Mouse (Mus musculus) forebrain, embryonic 16.5 days (tissue): ENCODE measurements around the gene Vti1a. TPM values are rescaled to one million over a fixed set of nuclear protein-coding genes. Genes with fewer than 3 reads are reported as not detected.

Experiments
- ATAC-seq: fragments of 200-750 bp; cut with Nextera tagmentation; 2 replicates; pipeline ENCODE4 v1.8.0; 2017; ENCODE audit warnings: mild to moderate bottlenecking, moderate library complexity
- H3K27ac ChIP-seq: fragments of 300-500 bp; sonication (generic); 2 replicates; pipeline ENCODE4 v1.5.1; 2014; ENCODE audit warnings: low read length, control low read depth
- H3K27me3 ChIP-seq: fragments of 300-500 bp; sonication (generic); replicated peaks from 2 replicates; pipeline ENCODE4 v1.6.1; 2014; ENCODE audit warnings: low read length; ENCODE audit not compliant: control insufficient read depth, insufficient read depth
- H3K36me3 ChIP-seq: fragments of 300-500 bp; sonication (generic); 2 replicates; pipeline ENCODE4 v1.6.1; 2014; ENCODE audit not compliant: control insufficient read depth, insufficient read depth
- H3K4me1 ChIP-seq: fragments of 300-500 bp; sonication (generic); replicated peaks from 2 replicates; pipeline ENCODE4 v1.6.1; 2014; ENCODE audit warnings: low read length; ENCODE audit not compliant: control insufficient read depth, insufficient read depth
- H3K4me2 ChIP-seq: fragments of 300-500 bp; sonication (generic); 2 replicates; pipeline ENCODE4 v1.6.1; 2014; ENCODE audit warnings: mild to moderate bottlenecking, low read length, control low read depth
- H3K4me3 ChIP-seq: fragments of 300-500 bp; sonication (generic); replicated peaks from 2 replicates; pipeline ENCODE4 v1.5.1; 2014; ENCODE audit warnings: mild to moderate bottlenecking, low read length, control low read depth
- H3K9ac ChIP-seq: fragments of 300-500 bp; sonication (generic); replicated peaks from 2 replicates; pipeline ENCODE4 v1.6.1; 2014; ENCODE audit warnings: low read depth, low read length, control low read depth
- H3K9me3 ChIP-seq: fragments of 300-500 bp; sonication (generic); 2 replicates; pipeline ENCODE4 v1.6.1; 2016; ENCODE audit warnings: low read length; ENCODE audit not compliant: control insufficient read depth
- WGBS: fragments of 180-500 bp; shearing (Covaris S2); extraction: QIAGEN DNeasy Blood & Tissue Kit; methylation state at CpG from one replicate; pipeline ENCODE4 v1.1.7; 2014; 5-methylcytosine and 5-hydroxymethylcytosine counted together
- polyA plus RNA-seq: library from polyadenylated mRNA; unstranded; fragments of >200 nt; fragmentation: Nextera tagmentation; extraction: Ambion mirVana; gene quantifications from 2 replicates; pipeline ENCODE4 v1.2.1, GENCODE M21; 2015

Gene Vti1a
- polyA plus RNA-seq, 1 experiment from 2014 or later, result 34.4 TPM

DNA sequence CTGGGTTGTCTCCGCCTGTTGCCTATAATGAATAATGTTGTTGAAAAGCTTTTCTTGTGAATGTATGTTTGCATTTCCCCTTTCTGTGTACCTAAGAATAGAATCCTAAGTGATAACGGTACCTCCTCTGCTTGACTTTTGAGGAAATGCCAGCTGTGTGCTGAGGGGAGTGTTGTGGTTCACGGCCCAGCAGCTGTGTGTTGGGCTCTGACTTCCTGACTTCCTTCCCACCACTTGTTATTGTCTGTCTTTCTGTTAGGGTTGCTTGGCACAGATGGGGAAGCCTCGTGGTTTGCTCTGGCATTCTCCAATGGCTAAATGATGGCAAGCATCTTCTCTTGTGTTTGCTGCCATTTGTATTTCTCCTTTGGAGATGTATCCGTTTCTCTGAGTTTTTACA is 228.4 kb downstream of the Vti1a start:
- Histone ChIP-seq H3K4me3 (no peak overlapping the region), H3K9ac (no peak overlapping the region), H3K4me1 (peaks cover 5% of the 10 kb centered on the region), H3K27ac (no peak overlapping the region), H3K4me2 (no peak overlapping the region), H3K36me3 (no peaks in the 10 kb centered on the region), H3K9me3 (no peaks in the 10 kb centered on the region), H3K27me3 (peaks cover 3% of the 10 kb centered on the region; the same call in 1 of the 2 replicates)
- ATAC-seq, result no peak
- WGBS, result 72% methylated on average over 5 of the region's 5 CpGs

DNA sequence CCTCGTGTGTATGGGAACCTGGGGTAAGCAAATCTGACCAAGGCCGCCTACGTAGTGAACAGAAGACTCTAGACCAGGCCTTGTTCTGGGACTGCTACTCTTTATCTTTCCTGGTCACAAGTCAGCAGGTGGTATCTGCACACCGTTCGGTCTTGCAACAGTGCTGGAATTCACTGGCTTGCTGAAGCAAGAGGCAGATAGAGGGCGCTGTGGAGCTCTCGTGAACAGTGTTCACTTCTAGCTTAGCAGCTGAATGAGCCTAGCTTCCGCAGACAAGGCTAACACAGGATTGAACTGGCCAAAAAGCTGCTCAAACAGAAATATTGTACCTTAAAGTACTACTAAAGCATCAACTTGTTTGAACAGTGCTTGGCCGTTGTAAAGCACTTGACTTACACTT is 229.4 kb downstream of the Vti1a start:
- 20% methylated on average over 9 of the region's 9 CpGs for WGBS
- H3K36me3 ChIP-seq, result no peaks in the 10 kb centered on the region
- ATAC-seq, result peak; percentile 58; the same call in 1 of the 2 replicates
- no peak overlapping the region for H3K9ac ChIP-seq
- H3K4me3 ChIP-seq, result no peak overlapping the region
- peaks cover 5% of the 10 kb centered on the region for H3K4me1 ChIP-seq
- H3K9me3 ChIP-seq, result no peaks in the 10 kb centered on the region
- H3K27ac ChIP-seq, result no peak overlapping the region
- peaks cover 3% of the 10 kb centered on the region for H3K27me3 ChIP-seq
- H3K4me2 ChIP-seq, result no peak overlapping the region

DNA sequence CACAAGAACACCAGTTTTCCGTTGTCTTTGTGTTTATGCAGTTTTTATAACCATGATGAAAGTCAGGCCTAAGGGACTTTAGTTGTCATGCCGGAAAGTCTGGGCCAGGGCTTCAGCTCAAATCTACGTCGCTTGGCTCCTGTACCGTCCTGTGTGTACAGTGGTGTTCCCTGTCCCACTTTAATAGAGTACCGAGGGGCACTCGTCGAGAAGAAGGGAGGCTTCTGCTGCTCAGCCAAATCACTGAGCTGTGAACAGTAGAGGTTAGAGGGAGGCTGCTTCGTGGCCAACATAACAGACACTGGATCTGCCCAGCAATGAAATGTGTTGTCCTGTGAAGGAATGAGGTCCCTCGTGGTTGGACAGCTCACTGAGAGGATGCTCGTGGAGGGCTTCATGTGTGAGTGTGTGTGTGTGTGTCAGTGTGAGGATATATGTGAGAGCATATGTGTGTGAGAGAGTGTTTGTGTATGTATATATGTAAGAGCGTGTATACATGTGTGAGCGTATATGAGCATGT is 230.0 kb downstream of the Vti1a start:
- H3K4me2 ChIP-seq, result no peak overlapping the region
- ATAC-seq, result no peak
- peaks cover 3% of the 10 kb centered on the region for H3K27me3 ChIP-seq
- H3K36me3 ChIP-seq, result no peaks in the 10 kb centered on the region
- no peak overlapping the region for H3K27ac ChIP-seq
- peaks cover 5% of the 10 kb centered on the region for H3K4me1 ChIP-seq
- H3K4me3 ChIP-seq, result no peak overlapping the region
- no peak overlapping the region for H3K9ac ChIP-seq
- H3K9me3 ChIP-seq, result no peaks in the 10 kb centered on the region
- WGBS, result 83% methylated on average over 13 of the region's 13 CpGs

DNA sequence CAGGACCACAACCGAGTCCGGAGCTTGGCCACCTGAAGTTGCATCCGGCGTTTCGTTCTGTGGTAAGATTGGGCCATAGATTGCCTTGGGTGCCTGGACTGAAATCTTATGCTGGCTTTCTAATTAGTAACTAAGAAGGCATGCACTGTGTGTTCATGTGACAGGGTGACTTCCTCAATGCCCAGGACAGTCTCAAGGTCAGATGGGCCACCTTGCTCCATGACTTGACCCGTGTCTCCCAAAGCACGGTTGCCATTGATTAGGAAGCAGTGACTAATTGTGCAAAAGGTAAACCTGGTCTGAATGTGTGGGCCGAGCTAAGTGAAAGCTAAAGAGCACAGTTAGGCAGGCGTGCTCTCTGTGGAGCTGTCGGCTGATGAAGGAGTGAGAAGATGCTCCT is 232.1 kb downstream of the Vti1a start:
- H3K9me3 ChIP-seq, result no peaks in the 10 kb centered on the region
- peaks cover 1% of the 10 kb centered on the region for H3K4me1 ChIP-seq
- no peak overlapping the region for H3K9ac ChIP-seq
- 93% methylated on average over 10 of the region's 10 CpGs for WGBS
- H3K27ac ChIP-seq, result no peak overlapping the region
- no peaks in the 10 kb centered on the region for H3K36me3 ChIP-seq
- no peak for ATAC-seq
- H3K27me3 ChIP-seq, result no peaks in the 10 kb centered on the region; the same call in none of the 2 replicates
- no peak overlapping the region for H3K4me3 ChIP-seq
- no peak overlapping the region for H3K4me2 ChIP-seq

DNA sequence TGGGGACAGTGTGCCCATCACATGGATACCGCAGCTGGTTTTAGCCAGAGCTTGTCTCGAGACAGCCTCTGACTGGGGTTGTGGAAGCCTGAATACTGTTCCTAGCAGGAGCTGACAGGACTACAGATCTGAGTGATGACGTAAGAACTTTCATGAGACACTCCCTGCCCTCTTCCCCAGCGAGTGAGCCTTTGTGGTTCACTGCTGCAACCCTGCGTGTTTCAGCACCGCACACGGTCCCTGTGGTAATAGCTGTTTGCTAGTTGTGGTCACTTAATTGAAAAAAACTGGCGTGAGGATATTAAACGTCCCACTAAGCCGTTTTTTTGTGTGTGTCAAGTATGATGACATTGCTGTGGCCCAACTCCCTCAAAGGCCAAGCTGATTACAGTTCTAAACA is 232.6 kb downstream of the Vti1a start:
- H3K4me3 ChIP-seq, result no peak overlapping the region
- no peak for ATAC-seq
- H3K4me2 ChIP-seq, result no peak overlapping the region
- H3K4me1 ChIP-seq, result no peaks in the 10 kb centered on the region
- H3K9me3 ChIP-seq, result no peaks in the 10 kb centered on the region
- H3K9ac ChIP-seq, result no peak overlapping the region
- H3K27ac ChIP-seq, result no peak overlapping the region
- no peaks in the 10 kb centered on the region; the same call in none of the 2 replicates for H3K27me3 ChIP-seq
- no peaks in the 10 kb centered on the region for H3K36me3 ChIP-seq
- 77% methylated on average over 10 of the region's 10 CpGs for WGBS

DNA sequence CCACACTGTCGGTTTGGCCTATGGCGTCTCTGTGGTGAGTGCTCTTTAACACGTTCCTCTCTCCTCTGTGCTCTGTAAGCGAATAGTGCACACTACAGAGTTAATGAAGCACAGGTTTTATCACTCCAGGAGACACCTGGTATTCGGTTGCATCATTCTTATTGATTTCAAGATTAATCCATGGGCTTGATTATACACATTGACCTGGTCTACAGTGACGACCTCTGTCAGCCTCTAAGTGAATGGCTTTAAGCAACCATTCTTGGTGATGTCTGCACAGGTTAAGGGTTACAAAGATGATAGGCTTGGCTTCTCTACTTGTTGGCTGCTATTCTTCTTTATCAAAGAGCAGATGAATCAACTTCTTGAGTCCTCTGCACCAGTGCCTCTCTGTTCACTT is 234.1 kb downstream of the Vti1a start:
- Histone ChIP-seq H3K4me1 (no peaks in the 10 kb centered on the region; the same call in 1 of the 2 replicates), H3K9ac (no peak overlapping the region), H3K9me3 (no peaks in the 10 kb centered on the region), H3K27me3 (no peaks in the 10 kb centered on the region; the same call in none of the 2 replicates), H3K36me3 (no peaks in the 10 kb centered on the region), H3K4me3 (no peak overlapping the region), H3K27ac (no peak overlapping the region), H3K4me2 (no peak overlapping the region)
- WGBS, result 83% methylated on average over 6 of the region's 6 CpGs
- ATAC-seq, result no peak

DNA sequence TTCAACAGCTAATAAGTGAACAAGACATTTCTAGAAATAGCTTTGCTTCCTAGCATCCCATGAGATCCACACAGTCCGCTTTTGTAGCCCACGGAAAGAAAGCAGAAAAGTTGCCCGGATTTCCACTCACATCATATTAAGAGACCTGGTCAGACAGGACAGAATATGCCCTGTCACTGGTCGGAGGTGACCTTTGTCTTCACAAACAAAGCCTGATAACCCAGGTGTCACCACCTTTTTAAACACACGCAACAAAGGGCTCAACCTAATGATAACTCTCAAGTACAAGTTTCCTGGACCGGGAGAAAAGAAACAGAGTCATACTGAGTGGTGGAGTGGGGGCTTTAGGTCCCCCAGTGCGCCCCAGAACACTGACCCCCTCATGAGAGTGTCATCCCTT is 236.2 kb downstream of the Vti1a start:
- no peak for ATAC-seq
- Histone ChIP-seq H3K36me3 (no peaks in the 10 kb centered on the region), H3K9me3 (no peaks in the 10 kb centered on the region), H3K4me3 (no peak overlapping the region), H3K27ac (no peak overlapping the region), H3K9ac (no peak overlapping the region), H3K4me1 (peaks cover 11% of the 10 kb centered on the region), H3K4me2 (no peak overlapping the region), H3K27me3 (no peaks in the 10 kb centered on the region; the same call in none of the 2 replicates)
- WGBS, result 75% methylated on average over 7 of the region's 7 CpGs

DNA sequence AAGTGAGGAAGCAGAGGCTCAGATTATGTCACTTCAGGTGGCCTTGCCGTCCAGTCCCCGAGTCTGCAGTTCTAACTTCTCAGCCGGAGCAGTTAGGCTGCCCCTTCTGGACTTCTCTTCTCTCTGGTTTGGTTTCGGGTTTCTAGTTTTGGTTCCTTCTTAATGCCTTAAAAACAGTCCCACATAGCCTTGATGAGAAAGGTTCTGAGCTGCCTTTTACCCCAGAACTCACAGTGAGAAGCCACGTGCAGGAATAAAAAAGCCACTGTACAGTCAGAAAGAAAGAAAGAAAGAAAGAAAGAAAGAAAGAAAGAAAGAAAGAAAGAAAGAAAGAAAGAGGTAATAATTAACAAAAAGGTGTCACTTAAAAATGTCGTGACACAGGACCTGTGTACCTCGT is 236.8 kb downstream of the Vti1a start:
- H3K4me1 ChIP-seq, result peaks cover 11% of the 10 kb centered on the region
- no peaks in the 10 kb centered on the region; the same call in 1 of the 2 replicates for H3K27me3 ChIP-seq
- H3K36me3 ChIP-seq, result no peaks in the 10 kb centered on the region
- H3K27ac ChIP-seq, result no peak overlapping the region
- WGBS, result 73% methylated on average over 7 of the region's 7 CpGs
- no peak for ATAC-seq
- H3K4me2 ChIP-seq, result no peak overlapping the region
- H3K9me3 ChIP-seq, result no peaks in the 10 kb centered on the region
- no peak overlapping the region for H3K9ac ChIP-seq
- no peak overlapping the region for H3K4me3 ChIP-seq

DNA sequence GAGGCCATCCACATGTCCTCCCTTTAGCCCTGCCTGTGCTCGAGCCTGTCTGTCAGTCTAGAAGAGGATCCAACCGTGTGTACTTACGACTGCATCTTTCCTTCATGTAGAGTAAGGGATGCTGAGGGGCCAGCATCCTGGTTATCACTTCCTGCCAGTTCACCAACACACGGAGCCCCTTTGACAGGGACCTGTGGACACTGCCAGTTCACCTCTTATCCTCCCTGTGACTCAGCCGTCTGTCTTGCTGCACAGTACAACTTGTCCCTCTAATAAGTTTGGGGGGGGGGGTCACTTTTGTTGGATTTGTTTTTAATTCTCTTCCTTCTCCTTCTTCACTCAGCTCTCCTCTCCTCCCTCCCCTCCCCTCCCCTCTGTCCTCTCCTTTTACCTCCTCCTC is 238.2 kb downstream of the Vti1a start:
- ATAC-seq, result no peak
- WGBS, result 63% methylated on average over 5 of the region's 5 CpGs
- no peaks in the 10 kb centered on the region for H3K9me3 ChIP-seq
- no peaks in the 10 kb centered on the region; the same call in 1 of the 2 replicates for H3K27me3 ChIP-seq
- H3K9ac ChIP-seq, result no peak overlapping the region
- H3K36me3 ChIP-seq, result no peaks in the 10 kb centered on the region
- no peak overlapping the region for H3K4me2 ChIP-seq
- peaks cover 11% of the 10 kb centered on the region for H3K4me1 ChIP-seq
- no peak overlapping the region for H3K4me3 ChIP-seq
- H3K27ac ChIP-seq, result no peak overlapping the region

DNA sequence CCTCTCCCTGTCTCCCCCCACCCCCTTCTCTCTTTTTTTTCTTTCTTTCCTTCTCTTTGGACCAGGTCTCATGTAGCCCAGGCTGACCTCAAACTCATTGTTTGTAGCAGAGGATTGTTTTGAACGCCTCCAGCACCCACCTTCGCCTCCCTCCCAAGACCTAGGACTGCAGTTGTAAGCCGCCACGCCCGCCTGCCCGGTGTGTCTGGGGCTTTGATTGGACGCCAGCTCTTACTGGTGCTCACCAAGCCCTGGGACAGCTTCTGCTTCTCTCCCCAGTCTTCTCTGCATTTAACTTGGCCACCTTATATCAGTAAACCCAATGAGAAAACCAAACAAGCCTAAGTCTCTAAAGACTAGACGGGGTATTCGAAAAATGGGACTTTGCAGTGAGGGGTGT is 238.6 kb downstream of the Vti1a start:
- Histone ChIP-seq H3K27me3 (no peaks in the 10 kb centered on the region; the same call in 1 of the 2 replicates), H3K27ac (no peak overlapping the region), H3K4me1 (peaks cover 11% of the 10 kb centered on the region), H3K9me3 (no peaks in the 10 kb centered on the region), H3K4me2 (no peak overlapping the region), H3K4me3 (no peak overlapping the region), H3K9ac (no peak overlapping the region), H3K36me3 (no peaks in the 10 kb centered on the region)
- 65% methylated on average over 9 of the region's 9 CpGs for WGBS
- ATAC-seq, result no peak
